ENCODE assay signal across 8 mouse cellular contexts in the genomic region with DNA sequence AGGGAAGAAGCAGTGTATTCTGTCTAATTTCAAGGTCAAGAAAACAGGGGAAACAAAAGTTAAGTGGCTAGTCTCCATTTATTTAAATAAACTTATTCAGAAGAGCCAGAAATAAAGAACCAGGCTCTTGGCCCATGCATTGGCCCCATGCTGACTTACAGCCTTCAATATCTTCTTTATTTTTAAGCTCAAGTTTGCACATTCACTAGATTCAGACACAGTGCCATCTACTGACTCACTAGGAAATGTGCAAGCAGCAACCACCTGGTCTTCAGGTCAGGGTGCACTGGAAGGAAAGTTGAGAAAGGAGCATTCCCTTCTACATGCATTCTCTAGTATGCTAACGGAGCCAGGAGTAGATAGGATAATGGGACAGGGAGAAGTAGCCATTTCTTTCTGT.
DNase-seq lines count a peak whose midpoint lies in the region; ATAC-seq lines count a peak whose summit lies in the region.

No protein-coding gene starts in this region.

- no peaks in the 10 kb centered on the region for H3K4me1 ChIP-seq in hindbrain, embryonic 14.5 days (replicated peaks; ENCODE audit: control insufficient read depth, insufficient read depth, low read length)
- 0 out of 2 replicates have a peak, but pooled peaks cover 4% of the 10 kb centered on the region for H3K4me1 ChIP-seq in limb, embryonic 13.5 days

- peak; percentile 75; the same call in 1 of the 2 replicates for ATAC-seq in hindbrain, embryonic 14.5 days (ENCODE audit: low FRiP score)
- ATAC-seq in limb, embryonic 13.5 days (ENCODE audit: low FRiP score, low read depth) = peak; percentile 77; the same call in 1 of the 2 replicates

- H3K27ac ChIP-seq in hindbrain, embryonic 14.5 days = no peak overlapping the region
- no peak overlapping the region for H3K27ac ChIP-seq in limb, embryonic 13.5 days

- H3K36me3 ChIP-seq in hindbrain, embryonic 14.5 days (replicated peaks; ENCODE audit: control insufficient read depth, insufficient read depth) = no peaks in the 10 kb centered on the region
- no peaks in the 10 kb centered on the region for H3K36me3 ChIP-seq in limb, embryonic 13.5 days

- no peaks in the 10 kb centered on the region for H3K27me3 ChIP-seq in hindbrain, embryonic 14.5 days (ENCODE audit: control insufficient read depth, insufficient read depth, low read length)
- no peaks in the 10 kb centered on the region for H3K27me3 ChIP-seq in limb, embryonic 13.5 days

- no peak overlapping the region for H3K9ac ChIP-seq in hindbrain, embryonic 14.5 days
- no peak overlapping the region for H3K9ac ChIP-seq in limb, embryonic 13.5 days

- no peak overlapping the region for H3K4me2 ChIP-seq in hindbrain, embryonic 14.5 days (replicated peaks)
- no peak overlapping the region for H3K4me2 ChIP-seq in limb, embryonic 13.5 days (replicated peaks)

- 30% methylated on average over 1 of the region's 1 CpGs for WGBS in hindbrain, embryonic 14.5 days
- 23% methylated on average over 1 of the region's 1 CpGs for WGBS in limb, embryonic 13.5 days

- no peak overlapping the region for H3K4me3 ChIP-seq in hindbrain, embryonic 14.5 days (replicated peaks; ENCODE audit: low read length)
- no peak overlapping the region for H3K4me3 ChIP-seq in limb, embryonic 13.5 days

- H3K9me3 ChIP-seq in hindbrain, embryonic 14.5 days (ENCODE audit: control insufficient read depth, low read length) = no peaks in the 10 kb centered on the region
- H3K9me3 ChIP-seq in limb, embryonic 13.5 days = no peaks in the 10 kb centered on the region

- DNase-seq in adrenal gland, postnatal 10 days = peak; percentile 11
- DNase-seq in adrenal gland, postnatal 25 days = no peak
- peak; percentile 20 to 34 for DNase-seq in right cerebral cortex, adult 2 months (ENCODE audit: low spot score in 2 of 2)
- DNase-seq in right cerebral cortex, postnatal 4 days = no peak
- DNase-seq in hindbrain, embryonic 14.5 days (ENCODE audit: low spot score) = peak; percentile 72
- DNase-seq in spleen, postnatal 14 days (ENCODE audit: low spot score in 2 of 2) = no peak
- DNase-seq in testis, postnatal 10 days (ENCODE audit: low spot score) = no peak

Comparison
In these comparisons a context has a peak if more than half of its experiments do, and no peak if none do; other contexts are left out.
1. DNase-seq: peak in adrenal gland, postnatal 10 days (single experiment), right cerebral cortex, adult 2 months (2 of 2) and hindbrain, embryonic 14.5 days (single experiment); none in adrenal gland, postnatal 25 days (single experiment), right cerebral cortex, postnatal 4 days (single experiment), spleen, postnatal 14 days (0 of 2) and testis, postnatal 10 days (single experiment).